Mouse (Mus musculus): ENCODE data around the gene Gm14226.

GRCm38 (mm10) chr2:155047452-155048178, 29.5 kb downstream of the Gm14226 start:
- TF ChIP-seq POLR2A (IDR thresholded peaks at IDR 0.05; ENCODE audit: insufficient read length, low read depth) (no peak), MAX (IDR thresholded peaks at IDR 0.05; ENCODE audit: low read depth) (no peak), TCF12 (IDR thresholded peaks at IDR 0.05; ENCODE audit: insufficient read depth, poor library complexity, severe bottlenecking) (no peak), E2F4 (IDR thresholded peaks at IDR 0.05; ENCODE audit: insufficient read depth) (no peak)
